Mouse (Mus musculus) left cerebral cortex, postnatal 4 days (tissue): Measurements from ENCODE around the gene Tpx2. TPM values are rescaled to one million over a fixed set of nuclear protein-coding genes. Genes with fewer than 3 reads are reported as not detected.
A peak's percentile ranks its signal among the peaks of the same experiment; 100 is the strongest.

Experiments
- DNase-seq: peaks from one replicate; pipeline ENCODE4 v3.0.0-alpha.2; 2022
- intact Hi-C: fragments of 180-260 bp; cut with DNase I; formaldehyde crosslinking; loops from one replicate; pipeline ENCODE4 v1.15.1; 2025
- total RNA-seq, 2 experiments: library from RNA; stranded (reverse); gene quantifications; 2 replicates each; pipeline ENCODE4 v1.2.3; 2021

The Tpx2 gene
- total RNA-seq, 2 experiments from 2014 or later: 9.8 to 11.0 TPM

DNA sequence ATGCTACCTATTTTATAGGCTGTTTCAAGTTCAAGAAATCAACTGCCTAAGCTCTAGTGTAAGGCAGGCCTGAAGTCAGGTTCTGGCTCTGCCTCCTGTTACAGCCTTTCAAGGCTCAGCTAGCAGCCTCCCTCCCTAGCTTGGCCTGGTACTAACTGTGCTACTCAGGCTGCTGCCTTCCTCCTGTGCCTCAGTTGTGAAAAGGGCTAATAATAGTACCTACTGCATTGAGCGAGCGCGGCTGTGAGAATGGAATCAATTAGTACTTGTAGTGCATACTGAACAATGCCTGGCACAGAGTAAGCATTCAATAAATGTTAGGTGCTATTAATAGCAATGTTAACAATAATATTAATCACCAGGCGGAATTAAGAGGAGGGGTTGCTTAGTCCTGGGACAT lies 27.8 kb upstream of the Tpx2 start:
- intact Hi-C loops: loop anchor here (10.0 kb wide), 1 partner anchor 55 kb away; no protein-coding TSS in a partner anchor
- DNase-seq: no peak

DNA sequence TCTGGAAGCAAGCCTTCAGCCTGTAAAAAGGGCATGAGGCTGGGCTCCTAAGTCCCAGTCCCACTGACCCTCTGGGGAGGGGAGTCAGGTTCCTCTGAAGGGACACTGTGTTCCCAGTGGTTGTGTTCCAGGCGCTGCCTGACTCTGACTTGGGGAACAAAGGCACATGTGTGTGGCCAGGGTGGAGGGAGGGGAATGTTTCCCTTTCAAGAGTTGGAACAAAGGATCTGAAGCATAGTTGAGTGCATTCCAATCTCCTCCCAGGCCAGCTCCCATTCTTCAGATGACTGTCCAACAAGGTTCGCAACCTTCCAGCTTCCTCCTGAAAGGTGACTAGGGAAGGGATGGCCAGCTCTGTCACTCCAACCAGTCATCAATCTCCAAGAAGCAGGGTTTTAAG lies 27.4 kb upstream of the Tpx2 start:
- intact Hi-C loops: loop anchor here (10.0 kb wide), 1 partner anchor 56 kb away; no protein-coding TSS in a partner anchor
- no peak for DNase-seq

- intact Hi-C loops: loop anchor here (10.0 kb wide), 1 partner anchor 56 kb away; no protein-coding TSS in a partner anchor
- no peak for DNase-seq
Measured at GRCm38 (mm10) chr2:152821023-152821422, 26.7 kb upstream of the Tpx2 start.

DNA sequence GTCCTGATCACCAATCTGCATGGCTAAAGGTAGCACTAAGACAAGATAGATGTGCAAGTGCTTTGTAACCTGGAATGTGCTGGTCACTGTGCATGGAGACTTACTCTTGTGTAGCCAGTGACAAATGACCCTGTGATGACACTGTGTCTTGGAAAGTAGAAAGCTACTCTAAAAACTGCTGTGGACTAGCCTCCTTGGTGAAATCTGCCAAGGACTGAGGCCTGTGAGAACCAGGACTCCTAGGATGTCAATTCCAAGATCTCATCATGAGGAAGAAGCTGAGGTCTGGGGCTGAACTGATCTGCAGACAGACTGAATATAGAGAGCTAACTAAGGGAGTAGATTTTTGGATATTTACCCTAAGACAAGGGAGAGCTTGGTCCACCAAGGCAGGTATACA lies 26.2 kb upstream of the Tpx2 start:
- intact Hi-C loops: loop anchor here (10.0 kb wide), 1 partner anchor 57 kb away; no protein-coding TSS in a partner anchor
- no peak for DNase-seq

DNA sequence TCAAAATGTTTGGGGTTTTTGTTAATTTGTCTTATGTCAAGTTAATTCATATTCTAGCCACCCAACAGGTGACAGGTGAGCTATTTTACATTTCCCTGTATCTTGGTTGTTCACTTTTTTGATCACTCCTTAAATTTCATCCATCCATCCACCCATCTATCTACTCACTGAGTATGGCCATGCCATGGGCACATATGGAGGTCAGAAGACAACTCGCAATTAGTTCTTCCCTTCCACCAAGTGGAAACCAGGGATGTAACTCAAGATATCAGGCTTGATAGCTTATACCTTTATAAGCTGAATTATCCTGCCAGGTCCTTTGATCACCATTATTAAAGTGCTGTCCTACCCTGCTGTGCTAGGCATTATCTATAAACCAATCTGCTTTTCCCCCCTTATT lies 24.0 kb upstream of the Tpx2 start:
- intact Hi-C loops: loop anchor here (10.0 kb wide), 1 partner anchor 59 kb away; no protein-coding TSS in a partner anchor
- DNase-seq: no peak

GRCm38 (mm10) chr2:152824438-152825167 lies 23.2 kb upstream of the Tpx2 start:
- DNase-seq: no peak
- intact Hi-C loops: loop anchor here (10.0 kb wide), 1 partner anchor 60 kb away; no protein-coding TSS in a partner anchor

GRCm38 (mm10) chr2:152825168-152825697 lies 22.5 kb upstream of the Tpx2 start:
- intact Hi-C loops: loop anchor here (10.0 kb wide), 1 partner anchor 60 kb away; no protein-coding TSS in a partner anchor
- no peak for DNase-seq

DNA sequence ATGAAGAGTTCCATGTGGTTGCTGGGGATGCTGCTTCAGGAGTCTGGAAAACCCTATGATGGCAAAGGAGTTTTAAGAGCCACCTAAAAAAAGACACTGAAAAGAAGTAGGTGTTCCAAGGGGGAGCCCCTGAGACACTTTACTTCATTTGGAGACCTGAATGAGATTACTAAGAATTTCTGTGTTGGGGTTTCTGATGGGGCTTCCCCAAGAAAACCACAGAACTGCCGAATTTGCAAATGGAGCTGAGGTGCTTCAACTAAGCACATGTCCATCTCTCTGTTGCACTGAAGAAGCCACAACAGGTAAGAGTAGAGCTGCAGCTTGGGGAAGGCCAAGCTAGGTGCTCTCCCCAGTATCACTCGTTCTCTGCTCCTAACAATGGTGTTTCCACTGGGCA lies 22.1 kb upstream of the Tpx2 start:
- DNase-seq: no peak
- intact Hi-C loops: loop anchor here (10.0 kb wide), 1 partner anchor 61 kb away; no protein-coding TSS in a partner anchor

- intact Hi-C loops: loop anchor here (10.0 kb wide), 1 partner anchor 62 kb away; no protein-coding TSS in a partner anchor
- DNase-seq: no peak
Measured at GRCm38 (mm10) chr2:152826481-152826880, 21.3 kb upstream of the Tpx2 start.

- intact Hi-C loops: loop anchor here (10.0 kb wide), 1 partner anchor 63 kb away; no protein-coding TSS in a partner anchor
- no peak for DNase-seq
Measured at GRCm38 (mm10) chr2:152827321-152828010, 20.3 kb upstream of the Tpx2 start.

- DNase-seq: no peak
- intact Hi-C loops: loop anchor here (10.0 kb wide), 1 partner anchor 63 kb away; no protein-coding TSS in a partner anchor
Measured at GRCm38 (mm10) chr2:152828011-152828370, 19.8 kb upstream of the Tpx2 start.

DNA sequence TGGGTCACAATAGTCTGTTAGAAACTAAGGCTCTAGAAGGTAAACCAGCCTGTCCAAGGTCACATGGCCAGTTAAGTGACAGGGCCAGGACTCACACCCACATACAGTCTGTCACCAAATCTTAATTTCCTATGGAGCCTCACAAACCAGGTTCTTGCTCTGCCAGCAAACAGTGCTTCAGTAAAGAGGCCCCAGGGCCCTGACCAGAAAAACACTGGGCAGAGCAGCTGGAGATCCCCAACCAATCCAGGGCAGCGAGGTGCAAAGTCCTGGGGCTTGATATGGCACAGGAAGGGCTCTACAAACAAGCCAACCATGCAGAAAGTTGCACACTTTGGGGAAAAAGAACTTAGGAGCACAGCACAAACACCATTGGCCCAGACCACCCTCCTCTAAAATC lies 19.2 kb upstream of the Tpx2 start:
- intact Hi-C loops: loop anchor here (10.0 kb wide), 1 partner anchor 64 kb away; no protein-coding TSS in a partner anchor
- no peak for DNase-seq

DNA sequence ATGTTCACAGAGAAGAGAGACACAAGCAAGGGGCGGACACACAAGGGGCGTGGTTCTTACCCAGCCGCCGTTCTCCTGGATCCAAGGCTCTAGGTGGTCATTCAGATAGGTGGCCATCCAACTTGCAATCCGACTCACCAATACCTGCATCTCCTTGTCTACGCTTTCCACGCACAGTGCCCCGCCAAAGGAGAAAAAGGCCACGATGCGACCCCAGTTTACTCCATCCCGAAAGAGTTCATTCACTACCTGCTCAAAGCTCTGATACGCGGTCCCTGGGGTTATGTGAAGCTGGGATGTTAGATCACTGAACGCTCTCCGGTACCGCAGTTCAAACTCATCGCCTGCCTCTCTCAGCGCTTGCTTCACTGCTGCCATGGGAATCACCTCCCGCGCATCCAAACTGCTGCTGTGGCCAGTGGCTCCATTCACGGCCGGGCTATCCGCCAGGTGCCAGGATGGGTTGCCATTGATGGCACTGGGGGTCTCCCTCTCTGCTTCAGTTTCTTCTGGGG lies 18.3 kb upstream of the Tpx2 start:
- intact Hi-C loops: loop anchor here (10.0 kb wide), 1 partner anchor 65 kb away; no protein-coding TSS in a partner anchor
- DNase-seq: peak; percentile 77

- DNase-seq: peak; percentile 89
- intact Hi-C loops: loop anchor here (2.0 to 10.0 kb wide), 2 partner anchors 133 to 215 kb away; no protein-coding TSS in a partner anchor
Measured at GRCm38 (mm10) chr2:152830021-152830921, 17.5 kb upstream of the Tpx2 start.

DNA sequence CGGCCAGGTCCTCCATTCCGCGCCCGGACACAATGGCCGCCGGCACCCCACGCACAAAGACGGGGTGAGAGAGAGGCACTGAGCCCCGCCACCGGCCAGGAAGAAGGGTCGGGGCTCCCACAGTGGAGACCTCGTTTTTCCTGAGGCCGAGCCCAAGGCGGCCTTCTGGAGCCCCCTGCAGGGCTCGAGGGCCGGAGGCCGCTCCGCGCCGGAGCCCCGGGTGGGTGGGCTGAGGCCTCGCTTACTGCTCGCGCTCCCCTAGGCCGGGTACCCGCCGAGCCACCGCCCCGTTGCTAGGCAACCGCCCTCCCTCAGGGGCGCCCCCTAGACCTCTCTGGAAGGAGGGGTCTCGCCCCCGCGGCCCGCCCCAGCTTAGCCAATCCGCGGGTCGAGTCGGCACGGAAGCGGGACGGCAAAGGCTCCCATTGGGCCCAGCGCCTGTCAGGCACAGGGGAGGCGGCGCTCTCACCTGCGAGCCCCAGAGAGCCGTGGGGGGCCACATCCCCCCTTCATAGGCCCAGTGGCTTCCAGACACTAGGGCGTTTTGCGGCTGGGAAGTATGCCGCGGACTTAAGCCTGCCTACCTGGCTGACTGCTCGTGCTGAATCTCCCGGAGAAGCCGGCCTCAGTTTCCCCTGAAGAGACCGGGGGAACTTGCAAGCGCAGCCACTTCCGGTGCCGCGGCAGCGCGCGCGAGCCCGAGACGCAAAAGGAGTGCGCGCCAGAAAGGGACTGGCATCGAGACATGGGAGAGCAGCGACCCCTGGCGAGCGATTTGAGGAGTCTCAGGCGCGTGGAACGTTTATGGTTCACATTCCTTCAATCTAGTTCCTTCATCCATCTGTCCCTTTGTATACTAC lies 16.5 kb upstream of the Tpx2 start, which contains the start of gene Bcl2l1:
Bcl2l1 (minus strand) TSS at position 710 of the 860 bp plus-strand sequence.
- intact Hi-C loops: loop anchor here (2.0 to 10.0 kb wide), 2 partner anchors 134 to 216 kb away; no protein-coding TSS in a partner anchor
- peak; percentile 99 for DNase-seq

- no peak for DNase-seq
- intact Hi-C loops: loop anchor here (10.0 kb wide), 1 partner anchor 224 kb away; no protein-coding TSS in a partner anchor
Measured at GRCm38 (mm10) chr2:152839256-152839655, 8.5 kb upstream of the Tpx2 start.

- intact Hi-C loops: no loop called here
- no peak for DNase-seq
Measured at GRCm38 (mm10) chr2:152842741-152843140, 5.0 kb upstream of the Tpx2 start.

GRCm38 (mm10) chr2:152847057-152847814 lies 528 bp upstream of the Tpx2 start:
- DNase-seq: no peak
- intact Hi-C loops: no loop called here
